Mouse (Mus musculus) thymus, postnatal 10 days (tissue): Measurements from ENCODE around the gene Cul7.

Experiments
- DNase-seq, 2 experiments: peaks; one replicate each; pipeline ENCODE4 v3.0.0; 2021; ENCODE audit warnings: low spot score in 2 of 2

Cul7 gene

GRCm38 (mm10) chr17:46704887-46705835 lies 55.0 kb downstream of the Cul7 start, which contains the start of gene Ppp2r5d:
Ppp2r5d (minus strand) TSS chr17:46705111.
- DNase-seq: peak; percentile 93 to 95

DNA sequence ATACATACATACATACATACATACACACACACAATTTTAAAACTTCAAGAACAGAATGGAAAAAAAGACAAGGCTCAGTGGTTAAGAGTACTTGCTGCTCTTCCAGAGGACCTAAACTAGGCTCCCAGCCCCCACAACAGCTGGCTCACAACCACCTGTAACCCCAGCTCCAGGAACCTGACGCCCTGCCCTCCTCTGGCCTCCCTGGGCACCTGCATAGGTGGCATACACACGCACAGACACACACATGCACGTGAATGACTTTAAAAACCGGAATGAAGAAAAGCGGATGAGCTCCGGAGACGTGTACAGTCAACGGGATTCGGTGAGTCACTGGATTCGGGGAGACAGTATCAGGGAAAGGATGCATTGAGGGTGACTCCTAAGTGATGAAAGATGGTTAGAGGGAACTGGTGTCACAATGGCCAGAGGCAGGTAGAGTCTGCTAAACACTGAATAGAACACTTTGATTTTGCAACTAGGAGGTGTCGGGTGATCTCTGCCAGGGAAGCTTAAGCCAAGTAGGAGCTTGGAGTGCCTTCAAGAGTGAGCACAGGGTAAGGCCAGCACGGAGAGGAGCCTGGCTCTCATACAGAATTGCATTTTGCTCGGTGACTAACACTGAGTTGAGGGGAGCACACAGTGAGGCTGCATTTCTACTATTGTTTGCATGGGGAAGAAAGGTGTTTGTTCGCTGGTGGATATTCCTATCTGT lies 56.4 kb downstream of the Cul7 start:
- DNase-seq: no peak

- DNase-seq: peak; percentile 91 to 94
Observed at GRCm38 (mm10) chr17:46710959-46711597, 60.9 kb downstream of the Cul7 start, which contains the start of gene Pex6. Pex6 (plus strand) TSS chr17:46711463.

DNA sequence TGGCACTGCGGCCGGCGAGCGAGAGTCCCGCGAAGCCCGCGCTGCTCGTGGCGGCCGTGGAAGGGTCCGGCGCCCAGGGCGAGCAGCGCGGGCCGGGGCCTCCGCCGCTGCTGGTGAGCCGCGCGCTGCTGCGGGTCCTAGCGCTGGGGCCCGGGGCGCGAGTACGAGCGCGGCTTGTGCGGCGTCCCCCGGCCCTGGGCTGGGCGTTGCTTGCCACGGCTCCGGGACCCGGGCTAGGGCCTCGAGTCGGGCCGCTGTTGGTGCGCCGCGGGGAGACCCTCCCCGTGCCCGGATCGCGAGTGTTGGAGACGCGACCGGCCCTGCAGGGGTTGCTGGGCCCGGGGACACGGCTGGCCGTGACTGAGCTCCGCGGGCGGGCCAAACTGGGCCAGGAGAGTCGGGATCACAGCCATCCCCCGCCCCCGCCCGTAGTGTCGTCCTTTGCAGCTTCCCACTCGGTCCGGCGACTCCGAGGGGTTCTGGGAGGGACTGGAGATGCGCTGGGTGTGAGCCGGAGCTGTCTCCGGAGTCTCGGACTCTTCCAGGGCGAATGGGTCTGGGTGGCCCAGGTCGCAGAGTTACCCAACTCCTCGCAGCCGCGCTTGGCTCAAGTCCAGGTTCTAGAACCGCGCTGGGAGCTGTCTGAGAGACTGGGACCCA lies 61.6 kb downstream of the Cul7 start:
- peak in 1 of 2 experiments; percentile 28 for DNase-seq

- no peak for DNase-seq
Observed at GRCm38 (mm10) chr17:46712442-46712841, 62.3 kb downstream of the Cul7 start.

DNA sequence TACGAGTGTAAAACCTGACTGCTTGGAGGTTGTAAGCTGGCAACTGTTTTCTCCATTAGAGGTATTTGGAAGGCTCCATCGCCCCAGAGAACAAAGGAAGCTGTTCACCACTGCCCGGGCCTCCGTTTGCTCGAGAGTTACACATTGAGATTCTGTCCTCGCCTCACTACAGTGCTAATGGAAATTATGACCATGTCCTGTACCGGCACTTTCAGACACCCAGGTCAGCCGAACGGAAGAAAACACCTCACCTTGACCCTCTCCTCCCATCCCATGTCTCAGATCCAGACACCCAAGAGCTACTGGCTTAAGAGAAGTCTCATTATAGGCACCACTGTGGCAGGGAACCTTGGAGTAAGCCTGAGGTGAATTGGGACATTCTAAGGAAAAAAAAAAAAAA lies 63.7 kb downstream of the Cul7 start:
- DNase-seq: no peak
